Mouse (Mus musculus): ENCODE measurements at regions not wholly inside any gene's neighbourhood (a gene's known extent, or its start where the extent isn't known, plus 50 kb on each side); places are given as distances from the start of the nearest gene placed in this dataset.

DNA sequence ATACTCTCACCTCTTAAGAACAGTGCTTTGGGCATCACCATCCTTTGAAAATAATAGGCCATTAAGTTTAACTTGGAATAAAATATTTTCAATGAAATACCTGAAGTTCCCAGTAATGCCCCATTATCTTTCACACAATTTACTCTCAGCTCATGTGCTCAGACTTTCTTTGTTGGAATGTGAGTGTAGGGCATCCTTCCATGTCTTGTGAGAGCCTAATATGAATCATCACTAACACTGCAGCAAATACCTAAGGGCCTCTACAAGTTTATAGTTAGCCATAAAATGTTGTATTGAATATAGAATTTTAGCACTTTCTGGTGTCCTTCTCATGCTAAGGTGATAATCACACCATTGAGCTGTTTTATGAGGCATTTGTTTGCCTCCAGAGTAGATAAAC is 450.3 kb upstream of the Cdh20 start:
- DNase-seq (ENCODE audit: low spot score) (no peak), ATAC-seq (ENCODE audit: low FRiP score) (no peak)
- TF ChIP-seq CTCF (IDR thresholded peaks at IDR 0.05): no peak
- Histone ChIP-seq H3K9ac (replicated peaks; ENCODE audit: low read length, poor library complexity, severe bottlenecking) (no peak overlapping the region), H3K4me3 (ENCODE audit: low read depth, low read length) (no peak overlapping the region), H3K36me3 (ENCODE audit: insufficient read depth, low read length) (no peaks in the 10 kb centered on the region), H3K27me3 (ENCODE audit: insufficient read depth, low read length) (no peaks in the 10 kb centered on the region), H3K27ac (ENCODE audit: low read depth, low read length) (no peak overlapping the region), H3K9me3 (ENCODE audit: low read length) (no peaks in the 10 kb centered on the region), H3K4me2 (ENCODE audit: low read depth, low read length, poor library complexity, severe bottlenecking) (no peak overlapping the region), H3K4me1 (ENCODE audit: insufficient read depth, low read length) (no peaks in the 10 kb centered on the region)

DNA sequence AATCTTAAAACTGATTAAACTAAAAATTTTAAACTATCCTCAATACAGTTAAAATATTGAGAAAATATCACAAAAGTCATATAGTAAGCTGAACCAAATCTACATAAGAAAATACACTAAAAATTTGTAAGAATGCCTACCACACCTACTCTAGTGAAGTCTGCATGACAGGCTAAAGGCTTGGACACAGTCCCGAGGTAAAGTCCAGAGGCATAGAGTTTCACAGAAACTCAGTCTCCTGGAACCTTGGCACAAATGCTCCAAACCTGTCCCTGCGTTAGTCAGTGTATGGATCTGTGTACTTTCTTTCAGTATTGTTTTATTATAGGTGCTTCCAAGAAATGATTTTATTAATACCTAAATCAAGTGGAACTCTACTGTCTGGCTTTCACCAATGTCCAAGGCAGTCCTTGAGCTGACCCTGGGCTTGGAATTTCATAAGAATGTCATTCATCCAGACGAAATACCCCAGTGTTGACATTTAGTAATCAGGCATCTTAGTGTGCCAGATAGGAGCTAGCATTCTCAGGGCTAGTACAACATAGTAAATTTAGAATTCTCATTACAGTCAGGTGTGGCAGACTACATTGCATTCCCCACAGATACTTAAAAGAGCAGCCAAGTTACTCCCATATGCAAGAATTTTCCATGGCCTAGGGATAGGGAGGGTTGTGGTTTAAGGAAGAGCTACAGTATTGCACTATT is 435.5 kb upstream of the Cdh20 start:
- Histone ChIP-seq H3K9ac (replicated peaks; ENCODE audit: low read length, poor library complexity, severe bottlenecking) (no peak overlapping the region), H3K9me3 (ENCODE audit: low read length) (no peaks in the 10 kb centered on the region), H3K36me3 (ENCODE audit: insufficient read depth, low read length) (no peaks in the 10 kb centered on the region), H3K4me1 (ENCODE audit: insufficient read depth, low read length) (no peaks in the 10 kb centered on the region), H3K27me3 (ENCODE audit: insufficient read depth, low read length) (no peaks in the 10 kb centered on the region), H3K27ac (ENCODE audit: low read depth, low read length) (no peak overlapping the region), H3K4me2 (ENCODE audit: low read depth, low read length, poor library complexity, severe bottlenecking) (no peak overlapping the region), H3K4me3 (ENCODE audit: low read depth, low read length) (no peak overlapping the region)
- no peak for TF ChIP-seq CTCF (IDR thresholded peaks at IDR 0.05)
- 85% methylated on average over 3 of the region's 3 CpGs for WGBS
- DNase-seq (ENCODE audit: low spot score): no peak
- no peak for ATAC-seq (ENCODE audit: low FRiP score)

DNA sequence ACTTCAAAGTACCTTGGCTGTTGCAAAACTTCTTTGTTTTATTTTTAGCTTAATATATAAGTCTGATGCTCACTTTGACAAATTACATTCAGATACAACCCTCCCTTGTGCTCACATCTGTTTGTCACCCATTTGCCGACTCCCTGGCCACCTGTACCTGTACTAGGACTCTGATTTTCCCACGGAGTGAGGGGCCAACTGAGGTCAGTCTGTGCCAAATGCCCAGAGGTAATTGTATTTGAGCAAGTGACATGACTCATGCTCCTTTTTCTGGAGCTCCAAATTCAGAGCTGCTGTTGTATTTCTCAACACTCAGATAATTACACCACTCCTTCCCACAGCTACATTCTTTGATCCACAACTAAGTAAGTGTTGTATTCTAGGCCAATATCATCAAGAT is 434.8 kb upstream of the Cdh20 start:
- no peaks in the 10 kb centered on the region for H3K27me3 ChIP-seq (ENCODE audit: insufficient read depth, low read length)
- H3K4me3 ChIP-seq (ENCODE audit: low read depth, low read length): no peak overlapping the region
- no peak overlapping the region for H3K9ac ChIP-seq (replicated peaks; ENCODE audit: low read length, poor library complexity, severe bottlenecking)
- H3K27ac ChIP-seq (ENCODE audit: low read depth, low read length): no peak overlapping the region
- 77% methylated on average over 2 of the region's 2 CpGs for WGBS
- DNase-seq (ENCODE audit: low spot score) (no peak), ATAC-seq (ENCODE audit: low FRiP score) (no peak)
- H3K4me2 ChIP-seq (ENCODE audit: low read depth, low read length, poor library complexity, severe bottlenecking): no peak overlapping the region
- TF ChIP-seq CTCF (IDR thresholded peaks at IDR 0.05): no peak
- H3K36me3 ChIP-seq (ENCODE audit: insufficient read depth, low read length): no peaks in the 10 kb centered on the region
- no peaks in the 10 kb centered on the region for H3K9me3 ChIP-seq (ENCODE audit: low read length)
- no peaks in the 10 kb centered on the region for H3K4me1 ChIP-seq (ENCODE audit: insufficient read depth, low read length)
